Mouse (Mus musculus): ENCODE results near the gene Umod. TPM values are rescaled to one million over a fixed set of nuclear protein-coding genes. Genes with fewer than 3 reads are reported as not detected.

Gene Umod
- polyA plus RNA-seq, 1 experiment from 2014 or later, result not detected

- Histone ChIP-seq H3K36me3 (no peaks in the 10 kb centered on the region), H3K4me2 (no peak overlapping the region), H3K9me3 (replicated peaks) (no peaks in the 10 kb centered on the region), H3K4me1 (replicated peaks) (no peaks in the 10 kb centered on the region), H3K27ac (no peak overlapping the region), H3K9ac (no peak overlapping the region), H3K4me3 (replicated peaks) (no peak overlapping the region), H3K27me3 (no peaks in the 10 kb centered on the region)
- ATAC-seq (ENCODE audit: low read depth), result no peak
- peak; percentile 8 for DNase-seq
- 17% methylated on average over 6 of the region's 6 CpGs for WGBS (ENCODE audit: insufficient replicate concordance)
Measured at GRCm38 (mm10) chr7:119427180-119427616, 51.9 kb downstream of the Umod start.

- Histone ChIP-seq H3K9me3 (replicated peaks) (no peaks in the 10 kb centered on the region), H3K27me3 (no peaks in the 10 kb centered on the region), H3K4me1 (replicated peaks) (no peaks in the 10 kb centered on the region), H3K36me3 (no peaks in the 10 kb centered on the region), H3K4me3 (replicated peaks) (no peak overlapping the region), H3K4me2 (no peak overlapping the region), H3K27ac (no peak overlapping the region), H3K9ac (no peak overlapping the region)
- ATAC-seq (ENCODE audit: low read depth), result no peak
- 20% methylated on average over 2 of the region's 2 CpGs for WGBS (ENCODE audit: insufficient replicate concordance)
- DNase-seq, result no peak
Measured at GRCm38 (mm10) chr7:119420730-119421129, 58.4 kb downstream of the Umod start.

GRCm38 (mm10) chr7:119418523-119418922 is 60.6 kb downstream of the Umod start:
- H3K27me3 ChIP-seq, result no peaks in the 10 kb centered on the region
- ATAC-seq (ENCODE audit: low read depth) (no peak), DNase-seq (no peak)
- no peak overlapping the region for H3K27ac ChIP-seq
- no peak overlapping the region for H3K9ac ChIP-seq
- no peak overlapping the region for H3K4me3 ChIP-seq (replicated peaks)
- H3K36me3 ChIP-seq, result no peaks in the 10 kb centered on the region
- H3K9me3 ChIP-seq (replicated peaks), result no peaks in the 10 kb centered on the region
- WGBS (ENCODE audit: insufficient replicate concordance), result 24% methylated on average over 1 of the region's 1 CpGs
- H3K4me1 ChIP-seq (replicated peaks), result no peaks in the 10 kb centered on the region
- no peak overlapping the region for H3K4me2 ChIP-seq

Other genes with a start within 250 kb of the Umod start
- gene Gp2, start 20.0 kb downstream of the Umod start, polyA plus RNA-seq (2015; fragmentation: Nextera tagmentation; extraction: Ambion mirVana), result not detected in 2 replicates
- 0.03 TPM in 1 of 2 replicates, not detected in the other for gene Acsm5, start 40.2 kb upstream of the Umod start, polyA plus RNA-seq (2015; fragmentation: Nextera tagmentation; extraction: Ambion mirVana)
- not detected in 2 replicates for gene Pdilt, start 44.2 kb upstream of the Umod start, polyA plus RNA-seq (2015; fragmentation: Nextera tagmentation; extraction: Ambion mirVana)
- gene Acsm2, start 75.1 kb upstream of the Umod start, polyA plus RNA-seq (2015; fragmentation: Nextera tagmentation; extraction: Ambion mirVana), result not detected in 2 replicates
- gene Acsm1, start 127.7 kb upstream of the Umod start, polyA plus RNA-seq (2015; fragmentation: Nextera tagmentation; extraction: Ambion mirVana), result 0.63 and 0.68 TPM in 2 replicates
- gene Acsm4, start 210.7 kb upstream of the Umod start, polyA plus RNA-seq (2015; fragmentation: Nextera tagmentation; extraction: Ambion mirVana), result not detected in 2 replicates
- gene Thumpd1, start 241.5 kb upstream of the Umod start, polyA plus RNA-seq (2015; fragmentation: Nextera tagmentation; extraction: Ambion mirVana), result 35.7 and 40.8 TPM in 2 replicates

Measured in liver, embryonic 13.5 days (tissue).